Mouse (Mus musculus) bone marrow, adult 2 months (tissue): ENCODE data around the gene Lrrc57.
A peak's percentile ranks its signal among the peaks of the same experiment; 100 is the strongest.

Source experiments
- CTCF ChIP-seq: fragments of 200-500 bp; IDR thresholded peaks from 2 replicates; pipeline ENCODE4 v1.5.1; 2011; ENCODE audit warnings: low read length, control low read depth; ENCODE audit not compliant: control insufficient read depth, insufficient read depth
- POLR2A ChIP-seq: fragments of 200-500 bp; IDR thresholded peaks from 2 replicates; pipeline ENCODE4 v1.6.1; 2011; ENCODE audit warnings: low read depth, mild to moderate bottlenecking, control low read depth, low read length, borderline replicate concordance; ENCODE audit not compliant: control insufficient read depth

- TF ChIP-seq CTCF (no peak), POLR2A (peak; percentile 67; the same call in 1 of the 2 replicates)
These were observed 42.2 kb downstream of the Lrrc57 start, which contains the start of gene Snap23 for GRCm38 (mm10) chr2:120566886-120567797.
